Mouse (Mus musculus) forebrain, embryonic 15.5 days (tissue): ENCODE data around the gene Zdhhc6. TPM values are rescaled to one million over a fixed set of nuclear protein-coding genes. Genes with fewer than 3 reads are reported as not detected.

ENCODE experiments used
- ATAC-seq: fragments of 200-750 bp; cut with Nextera tagmentation; replicated peaks from 2 replicates; pipeline ENCODE4 v1.8.0; 2017; ENCODE audit warnings: mild to moderate bottlenecking, moderate TSS enrichment, moderate library complexity
- H3K27ac ChIP-seq: fragments of 300-500 bp; sonication (generic); replicated peaks from 2 replicates; pipeline ENCODE4 v1.5.1; 2015; ENCODE audit warnings: mild to moderate bottlenecking, inconsistent platforms
- H3K27me3 ChIP-seq: fragments of 300-500 bp; sonication (generic); 2 replicates; pipeline ENCODE4 v1.6.1; 2015; ENCODE audit warnings: inconsistent platforms
- H3K36me3 ChIP-seq: fragments of 300-500 bp; sonication (generic); 2 replicates; pipeline ENCODE4 v1.6.1; 2015; ENCODE audit warnings: mild to moderate bottlenecking, inconsistent platforms
- H3K4me1 ChIP-seq: fragments of 300-500 bp; sonication (generic); 2 replicates; pipeline ENCODE4 v1.6.1; 2015; ENCODE audit warnings: inconsistent platforms
- H3K4me2 ChIP-seq: fragments of 300-500 bp; sonication (generic); replicated peaks from 2 replicates; pipeline ENCODE4 v1.6.1; 2015; ENCODE audit warnings: mild to moderate bottlenecking, inconsistent platforms
- H3K4me3 ChIP-seq: fragments of 300-500 bp; sonication (generic); 2 replicates; pipeline ENCODE4 v1.5.1; 2015; ENCODE audit warnings: mild to moderate bottlenecking, inconsistent platforms
- H3K9ac ChIP-seq: fragments of 300-500 bp; sonication (generic); replicated peaks from 2 replicates; pipeline ENCODE4 v1.6.1; 2015; ENCODE audit warnings: mild to moderate bottlenecking, inconsistent platforms
- H3K9me3 ChIP-seq: fragments of 300-500 bp; sonication (generic); 2 replicates; pipeline ENCODE4 v1.6.1; 2016; ENCODE audit warnings: inconsistent platforms
- WGBS: fragments of 180-500 bp; shearing (Covaris S2); methylation state at CpG from one replicate; pipeline ENCODE4 v1.1.7; 2015; ENCODE audit warnings: mixed read lengths; 5-methylcytosine and 5-hydroxymethylcytosine counted together
- polyA plus RNA-seq: library from polyadenylated mRNA; unstranded; fragments of >200 nt; fragmentation: Nextera tagmentation; extraction: Ambion mirVana; gene quantifications from 2 replicates; pipeline ENCODE4 v1.2.1, GENCODE M21; 2015

Gene Zdhhc6
- polyA plus RNA-seq, 1 experiment from 2014 or later, result 66.4 TPM

DNA sequence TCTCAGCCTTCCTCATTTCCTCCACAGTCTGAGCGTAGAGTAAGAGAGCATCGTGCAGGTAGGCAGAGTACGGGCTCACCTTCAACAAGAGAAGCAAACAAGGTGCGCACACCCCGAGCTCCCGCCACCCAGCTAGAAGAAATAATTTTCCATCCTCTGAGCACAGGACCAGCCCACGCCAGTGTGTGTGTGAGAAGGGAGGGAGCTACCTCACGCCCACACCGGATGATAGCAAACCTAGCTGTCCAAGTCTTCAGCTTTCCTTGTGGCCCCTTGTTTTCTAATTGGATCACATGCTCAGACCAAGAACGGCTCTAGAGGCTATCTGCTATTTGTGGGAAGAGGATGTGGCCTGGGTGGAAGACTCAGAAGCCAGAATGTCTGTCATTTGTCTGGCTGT is 84.8 kb downstream of the Zdhhc6 start:
- Histone ChIP-seq H3K27me3 (no peaks in the 10 kb centered on the region), H3K9me3 (no peaks in the 10 kb centered on the region), H3K36me3 (no peaks in the 10 kb centered on the region), H3K4me1 (no peaks in the 10 kb centered on the region), H3K27ac (no peak overlapping the region), H3K4me2 (no peak overlapping the region), H3K4me3 (no peak overlapping the region), H3K9ac (no peak overlapping the region)
- ATAC-seq, result no peak
- 84% methylated on average over 10 of the region's 10 CpGs for WGBS

- Histone ChIP-seq H3K4me2 (no peak overlapping the region), H3K27ac (no peak overlapping the region)
- no peak for ATAC-seq
Observed at GRCm38 (mm10) chr19:55227135-55227534, 88.7 kb downstream of the Zdhhc6 start.

GRCm38 (mm10) chr19:55226621-55227020 is 89.2 kb downstream of the Zdhhc6 start:
- ATAC-seq, result no peak
- Histone ChIP-seq H3K4me2 (no peak overlapping the region), H3K27me3 (no peaks in the 10 kb centered on the region), H3K27ac (no peak overlapping the region), H3K9me3 (no peaks in the 10 kb centered on the region), H3K4me3 (no peak overlapping the region), H3K9ac (no peak overlapping the region), H3K36me3 (no peaks in the 10 kb centered on the region), H3K4me1 (no peaks in the 10 kb centered on the region)
- 61% methylated on average over 5 of the region's 5 CpGs for WGBS

More at GRCm38 (mm10) chr19:55227135-55227534, 88.7 kb downstream of the Zdhhc6 start:
- no peaks in the 10 kb centered on the region for H3K27me3 ChIP-seq
- H3K4me1 ChIP-seq, result no peaks in the 10 kb centered on the region
- H3K36me3 ChIP-seq, result no peaks in the 10 kb centered on the region
- no peaks in the 10 kb centered on the region for H3K9me3 ChIP-seq
- H3K4me3 ChIP-seq, result no peak overlapping the region
- 88% methylated on average over 7 of the region's 7 CpGs for WGBS
- H3K9ac ChIP-seq, result no peak overlapping the region

GRCm38 (mm10) chr19:55222268-55222667 is 93.6 kb downstream of the Zdhhc6 start:
- WGBS, result 91% methylated on average over 9 of the region's 9 CpGs
- H3K27ac ChIP-seq, result no peak overlapping the region
- no peaks in the 10 kb centered on the region for H3K36me3 ChIP-seq
- no peaks in the 10 kb centered on the region for H3K4me1 ChIP-seq
- no peaks in the 10 kb centered on the region for H3K9me3 ChIP-seq
- no peaks in the 10 kb centered on the region for H3K27me3 ChIP-seq
- no peak overlapping the region for H3K4me2 ChIP-seq
- no peak overlapping the region for H3K9ac ChIP-seq
- no peak overlapping the region for H3K4me3 ChIP-seq
- ATAC-seq, result no peak

Other genes starting within 250 kb of the Zdhhc6 start
- gene Gpam, start 188.8 kb downstream of the Zdhhc6 start, polyA plus RNA-seq, result 22.1 and 22.3 TPM in 2 replicates
- gene Tectb, start 135.3 kb downstream of the Zdhhc6 start, polyA plus RNA-seq, result 0.28 TPM in 1 of 2 replicates, not detected in the other
- not detected in 2 replicates for gene Gucy2g, start 74.8 kb downstream of the Zdhhc6 start, polyA plus RNA-seq
- gene Acsl5, start 64.1 kb downstream of the Zdhhc6 start, polyA plus RNA-seq, result 9.9 and 10.3 TPM in 2 replicates
- gene Vti1a, start 263 bp upstream of the Zdhhc6 start, polyA plus RNA-seq, result 29.5 and 29.7 TPM in 2 replicates